Mouse (Mus musculus): Measurements from ENCODE around the gene Tmcc3.
A peak's percentile ranks its signal among the peaks of the same experiment; 100 is the strongest.

DNA sequence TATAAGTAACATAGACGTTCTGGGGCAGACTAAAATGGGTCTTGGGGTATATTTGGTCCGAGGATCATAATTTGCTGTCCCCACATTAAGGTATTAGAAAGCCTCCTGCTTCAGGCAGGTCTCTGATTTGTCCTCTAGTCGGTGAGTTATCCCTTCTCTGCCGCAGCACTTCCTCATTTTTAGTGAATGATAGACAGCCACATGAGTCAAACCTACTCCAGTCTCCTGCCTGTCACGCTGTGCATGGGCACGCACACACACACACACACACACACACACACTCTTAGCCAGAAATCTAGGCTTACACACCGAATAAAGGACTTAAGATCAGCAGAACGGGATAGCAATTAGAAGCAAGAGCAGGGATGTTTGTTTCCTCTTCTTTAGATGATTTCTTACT is 21.6 kb downstream of the Tmcc3 start:
- TF ChIP-seq POLR2A (IDR thresholded peaks at IDR 0.05; ENCODE audit: low read depth, low read length): no peak
- no peak for TF ChIP-seq ZNF384 (IDR thresholded peaks at IDR 0.05; ENCODE audit: low read depth, low read length)
- TF ChIP-seq CTCF (conservative IDR thresholded peaks at IDR 0.05 in 1 of 2, IDR thresholded peaks at IDR 0.05 in 1 of 2; ENCODE audit: low read depth in 2 of 2, low read length in 2 of 2): no peak; a peak in 1 of 4 replicates
- no peak for TF ChIP-seq TCF12 (IDR thresholded peaks at IDR 0.05; ENCODE audit: low read depth, low read length)
- no peak for TF ChIP-seq NRF1 (IDR thresholded peaks at IDR 0.05; ENCODE audit: low read depth, low read length)
- TF ChIP-seq ZC3H11A (IDR thresholded peaks at IDR 0.05; ENCODE audit: low read depth, low read length): no peak
- TF ChIP-seq UBTF (IDR thresholded peaks at IDR 0.05; ENCODE audit: low read depth, low read length): no peak
- peak; percentile 74 for TF ChIP-seq MAX (IDR thresholded peaks at IDR 0.05; ENCODE audit: low read length)
- no peak for TF ChIP-seq GABPA (IDR thresholded peaks at IDR 0.05; ENCODE audit: insufficient replicate concordance, low read depth, low read length)
- no peak for TF ChIP-seq JUND (conservative IDR thresholded peaks at IDR 0.05; ENCODE audit: low read depth, low read length)
- TF ChIP-seq MYC (IDR thresholded peaks at IDR 0.05; ENCODE audit: low read depth, low read length): peak; percentile 79; the same call in 1 of the 2 replicates
- peak; percentile 96 for TF ChIP-seq BHLHE40 (IDR thresholded peaks at IDR 0.05; ENCODE audit: low read depth, low read length)
